Mouse (Mus musculus): Measurements from ENCODE around the gene Ccdc78. TPM values are rescaled to one million over a fixed set of nuclear protein-coding genes. Genes with fewer than 3 reads are reported as not detected.
A peak's percentile ranks its signal among the peaks of the same experiment; 100 is the strongest.
"Not testable (repeated sequence)": the region's sequence is repeated elsewhere in the genome, so short reads cannot be mapped to it uniquely, and the experiment has no call there.

Ccdc78 gene
- polyA plus RNA-seq, 1 experiment from 2014 or later = 0.17 TPM

GRCm38 (mm10) chr17:25802825-25803517, 16.6 kb downstream of the Ccdc78 start:
- Histone ChIP-seq H3K36me3 (no peaks in the 10 kb centered on the region), H3K4me3 (no peak overlapping the region), H3K9ac (no peak overlapping the region), H3K4me2 (no peak overlapping the region), H3K4me1 (no peaks in the 10 kb centered on the region; the same call in 1 of the 2 replicates), H3K27ac (no peak overlapping the region), H3K9me3 (replicated peaks) (no peaks in the 10 kb centered on the region), H3K27me3 (replicated peaks) (peaks cover 54% of the 10 kb centered on the region)
- 14% methylated on average over 10 of the region's 10 CpGs for WGBS (ENCODE audit: insufficient replicate concordance)
- no peak for ATAC-seq

GRCm38 (mm10) chr17:25806507-25806906, 20.1 kb downstream of the Ccdc78 start:
- WGBS (ENCODE audit: insufficient replicate concordance) = 69% methylated on average over 4 of the region's 4 CpGs
- peaks cover 14% of the 10 kb centered on the region for H3K4me1 ChIP-seq
- no peaks in the 10 kb centered on the region for H3K36me3 ChIP-seq
- H3K27ac ChIP-seq = no peak overlapping the region
- H3K4me3 ChIP-seq = no peak overlapping the region
- no peak for ATAC-seq
- H3K4me2 ChIP-seq = no peak overlapping the region
- H3K9ac ChIP-seq = no peak overlapping the region
- H3K27me3 ChIP-seq (replicated peaks) = peaks cover 85% of the 10 kb centered on the region
- H3K9me3 ChIP-seq (replicated peaks) = no peaks in the 10 kb centered on the region

GRCm38 (mm10) chr17:25807452-25807851, 21.1 kb downstream of the Ccdc78 start:
- not testable (repeated sequence) for H3K36me3 ChIP-seq; H3K27ac ChIP-seq; H3K9me3 ChIP-seq (replicated peaks); H3K4me3 ChIP-seq; H3K4me2 ChIP-seq; ATAC-seq; H3K9ac ChIP-seq
- H3K4me1 ChIP-seq = peaks cover 14% of the 10 kb centered on the region
- WGBS (ENCODE audit: insufficient replicate concordance) = 33% methylated on average over 2 of the region's 2 CpGs
- peaks cover 88% of the 10 kb centered on the region for H3K27me3 ChIP-seq (replicated peaks)

- peak overlapping the region; percentile 55; the same call in 1 of the 2 replicates for H3K4me3 ChIP-seq
- ATAC-seq = no peak
- H3K27me3 ChIP-seq (replicated peaks) = peaks cover 88% of the 10 kb centered on the region
- H3K27ac ChIP-seq = no peak overlapping the region
- H3K9ac ChIP-seq = no peak overlapping the region
- H3K4me1 ChIP-seq = peaks cover 14% of the 10 kb centered on the region
- no peaks in the 10 kb centered on the region for H3K36me3 ChIP-seq
- WGBS (ENCODE audit: insufficient replicate concordance) = 40% methylated on average over 5 of the region's 5 CpGs
- no peaks in the 10 kb centered on the region for H3K9me3 ChIP-seq (replicated peaks)
- H3K4me2 ChIP-seq = peak overlapping the region; percentile 77; the same call in 1 of the 2 replicates
These were observed 21.6 kb downstream of the Ccdc78 start for GRCm38 (mm10) chr17:25808028-25808427.

- Histone ChIP-seq H3K4me3 (peak within 1 kb of the TSS; percentile 55), H3K27me3 (replicated peaks) (peaks cover 87% of the 10 kb centered on the region), H3K9me3 (replicated peaks) (no peaks in the 10 kb centered on the region), H3K36me3 (no peaks in the 10 kb centered on the region), H3K4me2 (peak within 1 kb of the TSS; percentile 77), H3K4me1 (peaks cover 14% of the 10 kb centered on the region), H3K27ac (no peak within 1 kb of the TSS), H3K9ac (peak within 1 kb of the TSS; percentile 25; the same call in 1 of the 2 replicates)
- 1% methylated on average over 98 of the region's 100 CpGs for WGBS (ENCODE audit: insufficient replicate concordance)
- ATAC-seq = no peak; the same call in 1 of the 2 replicates
These were observed 22.6 kb downstream of the Ccdc78 start, which contains the start of gene Fbxl16 for GRCm38 (mm10) chr17:25808789-25809605. Fbxl16 (plus strand) TSS chr17:25809085.

GRCm38 (mm10) chr17:25809606-25810340, 23.4 kb downstream of the Ccdc78 start:
- peak overlapping the region; percentile 55 for H3K4me3 ChIP-seq
- H3K36me3 ChIP-seq = no peaks in the 10 kb centered on the region
- H3K4me2 ChIP-seq = peak overlapping the region; percentile 77
- ATAC-seq = no peak; the same call in 1 of the 2 replicates
- no peak overlapping the region for H3K27ac ChIP-seq
- 12% methylated on average over 24 of the region's 25 CpGs for WGBS (ENCODE audit: insufficient replicate concordance)
- H3K9ac ChIP-seq = no peak overlapping the region
- H3K4me1 ChIP-seq = peaks cover 14% of the 10 kb centered on the region
- H3K9me3 ChIP-seq (replicated peaks) = no peaks in the 10 kb centered on the region
- H3K27me3 ChIP-seq (replicated peaks) = peaks cover 90% of the 10 kb centered on the region

- WGBS (ENCODE audit: insufficient replicate concordance) = 52% methylated on average over 4 of the region's 4 CpGs
- H3K4me2 ChIP-seq = no peak overlapping the region
- no peaks in the 10 kb centered on the region for H3K9me3 ChIP-seq (replicated peaks)
- no peak overlapping the region for H3K9ac ChIP-seq
- peaks cover 14% of the 10 kb centered on the region for H3K4me1 ChIP-seq
- H3K27ac ChIP-seq = no peak overlapping the region
- H3K36me3 ChIP-seq = no peaks in the 10 kb centered on the region
- no peak for ATAC-seq
- no peak overlapping the region for H3K4me3 ChIP-seq
- peaks cover 97% of the 10 kb centered on the region for H3K27me3 ChIP-seq (replicated peaks)
These were observed 24.5 kb downstream of the Ccdc78 start for GRCm38 (mm10) chr17:25810890-25811289.

- H3K36me3 ChIP-seq = no peaks in the 10 kb centered on the region
- peaks cover 13% of the 10 kb centered on the region for H3K4me1 ChIP-seq
- H3K4me3 ChIP-seq = no peak overlapping the region
- ATAC-seq = no peak
- no peak overlapping the region for H3K9ac ChIP-seq
- 2% methylated on average over 20 of the region's 20 CpGs for WGBS (ENCODE audit: insufficient replicate concordance)
- H3K9me3 ChIP-seq (replicated peaks) = no peaks in the 10 kb centered on the region
- no peak overlapping the region for H3K4me2 ChIP-seq
- H3K27ac ChIP-seq = no peak overlapping the region
- peaks cover 98% of the 10 kb centered on the region for H3K27me3 ChIP-seq (replicated peaks)
These were observed 27.1 kb downstream of the Ccdc78 start for GRCm38 (mm10) chr17:25813471-25813870.

- Histone ChIP-seq H3K27me3 (replicated peaks) (peaks cover 97% of the 10 kb centered on the region), H3K4me2 (no peak overlapping the region), H3K4me3 (no peak overlapping the region), H3K36me3 (no peaks in the 10 kb centered on the region), H3K27ac (no peak overlapping the region), H3K9me3 (replicated peaks) (no peaks in the 10 kb centered on the region), H3K4me1 (peaks cover 10% of the 10 kb centered on the region), H3K9ac (no peak overlapping the region)
- no peak for ATAC-seq
- WGBS (ENCODE audit: insufficient replicate concordance) = 67% methylated on average over 11 of the region's 11 CpGs
These were observed 31.3 kb downstream of the Ccdc78 start for GRCm38 (mm10) chr17:25817662-25818061.

GRCm38 (mm10) chr17:25818851-25819780, 32.7 kb downstream of the Ccdc78 start:
- ATAC-seq = peak; percentile 45
- Histone ChIP-seq H3K9me3 (replicated peaks) (no peaks in the 10 kb centered on the region), H3K27me3 (replicated peaks) (peaks cover 84% of the 10 kb centered on the region), H3K4me2 (peak overlapping the region; percentile 44), H3K27ac (no peak overlapping the region), H3K4me1 (peaks cover 17% of the 10 kb centered on the region), H3K9ac (no peak overlapping the region), H3K4me3 (peak overlapping the region; percentile 22), H3K36me3 (no peaks in the 10 kb centered on the region)
- 4% methylated on average over 46 of the region's 46 CpGs for WGBS (ENCODE audit: insufficient replicate concordance)

- Histone ChIP-seq H3K4me2 (peak within 1 kb of the TSS; percentile 87), H3K4me3 (peak within 1 kb of the TSS; percentile 73), H3K36me3 (peaks cover 33% of the 10 kb centered on the region), H3K27ac (peak within 1 kb of the TSS; percentile 80), H3K27me3 (replicated peaks) (peaks cover 42% of the 10 kb centered on the region), H3K4me1 (peaks cover 49% of the 10 kb centered on the region), H3K9ac (peak within 1 kb of the TSS; percentile 76), H3K9me3 (replicated peaks) (no peaks in the 10 kb centered on the region)
- peak; percentile 73; the same call in 1 of the 2 replicates for ATAC-seq
- WGBS (ENCODE audit: insufficient replicate concordance) = 1% methylated on average over 18 of the region's 18 CpGs
These were observed 37.1 kb downstream of the Ccdc78 start, which contains the start of gene Wdr24 for GRCm38 (mm10) chr17:25823452-25823851. Wdr24 (plus strand) TSS chr17:25823627.
